Mouse (Mus musculus) inflammation-experienced regulatory T-cells, adult 6 months (primary cell): ENCODE measurements around the gene Serpina1b. TPM values are rescaled to one million over a fixed set of nuclear protein-coding genes. Genes with fewer than 3 reads are reported as not detected.
"Not testable (repeated sequence)": the region's sequence is repeated elsewhere in the genome, so short reads cannot be mapped to it uniquely, and the experiment has no call there.

Source experiments
- ATAC-seq: one replicate; pipeline ENCODE4 v1.8.0; 2017
- polyA plus RNA-seq, 3 experiments: library from polyadenylated mRNA; unstranded; fragments of 100-300 nt; shearing (Covaris generic); gene quantifications; one replicate each; pipeline ENCODE4 v1.2.1; 2017

The Serpina1b gene
- not detected for polyA plus RNA-seq

- ATAC-seq, result not testable (repeated sequence)
Measured at GRCm38 (mm10) chr12:103830273-103830672, at the start of gene Serpina1b. TSS of gene Serpina1b (minus strand) at chr12:103830373.

GRCm38 (mm10) chr12:103866873-103867272 is 36.7 kb upstream of the Serpina1b start:
- ATAC-seq, result not testable (repeated sequence)

GRCm38 (mm10) chr12:103863101-103863974 is 33.2 kb upstream of the Serpina1b start, which contains the start of gene Serpina1a:
TSS of gene Serpina1a (minus strand) at chr12:103863562.
- ATAC-seq, result not testable (repeated sequence)

- ATAC-seq, result no peak
Measured at GRCm38 (mm10) chr12:103860976-103861375, 30.8 kb upstream of the Serpina1b start.

GRCm38 (mm10) chr12:103860571-103860970 is 30.4 kb upstream of the Serpina1b start:
- not testable (repeated sequence) for ATAC-seq

- not testable (repeated sequence) for ATAC-seq
Measured at GRCm38 (mm10) chr12:103859584-103859983, 29.4 kb upstream of the Serpina1b start.

- not testable (repeated sequence) for ATAC-seq
Measured at GRCm38 (mm10) chr12:103853032-103853431, 22.9 kb upstream of the Serpina1b start.

GRCm38 (mm10) chr12:103827661-103828372 is 2.4 kb downstream of the Serpina1b start:
- ATAC-seq, result not testable (repeated sequence)

GRCm38 (mm10) chr12:103823826-103824225 is 6.3 kb downstream of the Serpina1b start:
- not testable (repeated sequence) for ATAC-seq

GRCm38 (mm10) chr12:103773246-103773851 is 56.8 kb downstream of the Serpina1b start, which contains the start of gene Serpina1d:
TSS of gene Serpina1d (minus strand) at chr12:103773592.
- ATAC-seq, result not testable (repeated sequence)

- ATAC-seq, result not testable (repeated sequence)
Measured at GRCm38 (mm10) chr12:103770597-103770996, 59.6 kb downstream of the Serpina1b start.

- ATAC-seq, result not testable (repeated sequence)
Measured at GRCm38 (mm10) chr12:103763083-103763482, 67.1 kb downstream of the Serpina1b start.

- ATAC-seq, result not testable (repeated sequence)
Measured at GRCm38 (mm10) chr12:103760316-103760715, 69.9 kb downstream of the Serpina1b start.

- not testable (repeated sequence) for ATAC-seq
Measured at GRCm38 (mm10) chr12:103745957-103746356, 84.2 kb downstream of the Serpina1b start.

GRCm38 (mm10) chr12:103737791-103738580 is 92.2 kb downstream of the Serpina1b start:
- ATAC-seq, result not testable (repeated sequence)

- not testable (repeated sequence) for ATAC-seq
Measured at GRCm38 (mm10) chr12:103735566-103735965, 94.6 kb downstream of the Serpina1b start.

GRCm38 (mm10) chr12:103735101-103735500 is 95.1 kb downstream of the Serpina1b start:
- not testable (repeated sequence) for ATAC-seq

GRCm38 (mm10) chr12:103711537-103711936 is 118.6 kb downstream of the Serpina1b start:
- ATAC-seq, result no peak

GRCm38 (mm10) chr12:103710405-103710804 is 119.8 kb downstream of the Serpina1b start:
- ATAC-seq, result no peak

- no peak for ATAC-seq
Measured at GRCm38 (mm10) chr12:103706113-103706512, 124.1 kb downstream of the Serpina1b start.

- ATAC-seq, result no peak
Measured at GRCm38 (mm10) chr12:103705547-103705946, 124.6 kb downstream of the Serpina1b start.
